Mouse (Mus musculus) hindbrain, postnatal 0 days (tissue): ENCODE results near the gene Adap1. TPM values are rescaled to one million over a fixed set of nuclear protein-coding genes. Genes with fewer than 3 reads are reported as not detected.

Experiments used
- ATAC-seq: fragments of 200-750 bp; cut with Nextera tagmentation; 2 replicates; pipeline ENCODE4 v1.8.0; 2017; ENCODE audit warnings: mild to moderate bottlenecking, moderate TSS enrichment, moderate library complexity
- DNase-seq: peaks from one replicate; pipeline ENCODE4 v3.0.0-alpha.2; 2015; ENCODE audit warnings: low spot score
- H3K27ac ChIP-seq: fragments of 300-500 bp; sonication (generic); 2 replicates; pipeline ENCODE4 v1.5.1; 2014; ENCODE audit warnings: mild to moderate bottlenecking
- H3K27me3 ChIP-seq: fragments of 300-500 bp; sonication (generic); 2 replicates; pipeline ENCODE4 v1.6.1; 2014; ENCODE audit warnings: low read length, mixed read lengths; ENCODE audit not compliant: insufficient read depth
- H3K36me3 ChIP-seq: fragments of 300-500 bp; sonication (generic); 2 replicates; pipeline ENCODE4 v1.6.1; 2014; ENCODE audit warnings: low read length, mixed read lengths; ENCODE audit not compliant: insufficient read depth
- H3K4me1 ChIP-seq: fragments of 300-500 bp; sonication (generic); 2 replicates; pipeline ENCODE4 v1.6.1; 2014; ENCODE audit warnings: antibody characterized with exemption, low read length, mixed read lengths; ENCODE audit not compliant: insufficient read depth
- H3K4me2 ChIP-seq: fragments of 300-500 bp; sonication (generic); 2 replicates; pipeline ENCODE4 v1.6.1; 2014; ENCODE audit warnings: low read depth, mild to moderate bottlenecking, low read length, moderate library complexity, mixed read lengths
- H3K4me3 ChIP-seq: fragments of 300-500 bp; sonication (generic); 2 replicates; pipeline ENCODE4 v1.5.1; 2014; ENCODE audit warnings: low read length
- H3K9ac ChIP-seq: fragments of 300-500 bp; sonication (generic); replicated peaks from 2 replicates; pipeline ENCODE4 v1.6.1; 2014; ENCODE audit warnings: mild to moderate bottlenecking, low read length, moderate library complexity, mixed read lengths
- H3K9me3 ChIP-seq: fragments of 300-500 bp; sonication (generic); 2 replicates; pipeline ENCODE4 v1.6.1; 2016; ENCODE audit warnings: low read length, mixed read lengths
- CTCF ChIP-seq: IDR thresholded peaks from 2 replicates; pipeline ENCODE4 v1.5.1; 2016; ENCODE audit warnings: antibody characterized with exemption, control low read depth, low read depth
- WGBS: fragments of 180-500 bp; shearing (Covaris S2); extraction: QIAGEN DNeasy Blood & Tissue Kit; methylation state at CpG from one replicate; pipeline ENCODE4 v1.1.7; 2014; 5-methylcytosine and 5-hydroxymethylcytosine counted together
- polyA plus RNA-seq: library from polyadenylated mRNA; unstranded; fragments of >200 nt; fragmentation: Nextera tagmentation; extraction: Ambion mirVana; gene quantifications from 2 replicates; pipeline ENCODE4 v1.2.1, GENCODE M21; 2015
- total RNA-seq: library from RNA; depleted of rRNA; stranded (reverse); fragments of >200 nt; gene quantifications from 2 replicates; pipeline ENCODE4 v1.2.3, GENCODE M21; 2014

Adap1 gene
- total and polyA plus RNA-seq, 2 experiments from 2014 or later, result 128 to 242 TPM

DNA sequence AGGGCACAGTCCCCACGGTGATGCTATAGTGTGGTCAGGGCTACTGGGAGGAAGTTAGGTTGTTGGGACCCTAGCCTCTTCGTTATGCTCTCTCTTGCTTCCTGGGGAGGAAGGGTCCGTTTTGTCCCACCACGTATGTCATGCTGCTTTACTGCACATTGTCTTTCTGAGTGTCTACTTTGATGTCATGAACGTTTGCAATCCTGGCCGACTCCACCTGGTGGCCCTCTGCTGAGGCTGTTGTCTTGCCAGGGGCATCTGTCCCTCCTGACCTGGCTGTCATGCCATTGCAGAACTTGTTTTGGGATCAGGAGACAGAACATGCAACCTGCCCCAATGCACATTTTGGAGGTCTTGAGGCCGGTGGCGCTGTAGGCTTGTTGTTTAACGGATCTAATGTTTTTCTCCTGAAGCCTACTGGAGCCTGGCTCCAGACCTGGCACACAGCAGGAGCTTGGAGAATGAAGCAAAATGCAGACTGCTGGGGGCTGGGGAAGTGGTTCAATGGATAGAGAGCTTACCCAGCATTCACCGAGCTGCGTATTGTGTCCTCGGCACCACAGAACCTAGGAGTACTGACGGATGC lies 782 bp upstream of the Adap1 start:
- Histone ChIP-seq H3K4me2 (peak overlapping the region; percentile 67; the same call in 1 of the 2 replicates), H3K9ac (no peak overlapping the region; the same call in 1 of the 2 replicates), H3K27me3 (no peaks in the 10 kb centered on the region), H3K9me3 (no peaks in the 10 kb centered on the region), H3K36me3 (no peaks in the 10 kb centered on the region), H3K27ac (0 out of 2 replicates have a peak overlapping the region, but pooled peaks have one; percentile 90), H3K4me1 (peaks cover 10% of the 10 kb centered on the region), H3K4me3 (peak overlapping the region; percentile 77; the same call in 1 of the 2 replicates)
- DNase-seq (no peak), ATAC-seq (no peak)
- 59% methylated on average over 13 of the region's 13 CpGs for WGBS
- peak; percentile 36 for TF ChIP-seq CTCF

DNA sequence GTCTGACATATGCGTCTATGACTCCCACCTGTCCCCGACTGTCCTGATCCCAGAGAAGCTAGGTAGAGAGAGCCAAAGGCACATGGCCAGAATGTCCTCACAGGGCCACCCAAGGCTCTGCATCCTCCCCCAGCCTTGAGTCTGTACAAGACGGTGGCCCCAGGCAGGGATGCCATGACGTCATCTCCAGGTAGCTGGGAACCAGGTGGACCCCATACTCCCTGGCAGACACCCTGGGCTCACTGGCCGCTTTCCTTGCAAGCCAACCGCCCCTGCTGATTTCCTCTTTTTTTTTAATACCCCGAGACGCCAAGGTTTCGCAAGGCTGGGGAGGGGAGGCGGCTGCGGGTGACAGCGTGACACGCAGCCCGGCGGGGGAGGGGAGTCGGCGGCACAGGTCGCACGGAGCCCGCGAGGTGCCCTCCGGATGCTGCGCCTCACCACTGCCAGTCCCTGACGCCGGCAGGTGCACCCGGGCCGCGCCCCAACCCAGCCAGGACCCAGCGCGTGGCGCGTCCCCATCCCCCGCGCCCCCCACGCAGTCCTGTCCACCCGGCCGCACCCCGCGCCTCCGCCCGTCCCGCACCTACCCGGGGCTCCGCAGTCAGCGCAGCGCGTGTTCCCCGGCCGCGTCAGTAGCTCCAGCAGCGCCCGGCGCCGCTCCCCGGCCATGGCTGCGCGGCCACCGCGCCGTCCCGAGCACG lies 579 bp downstream of the Adap1 start:
- peak overlapping the region; percentile 90 for H3K27ac ChIP-seq
- peak overlapping the region; percentile 81 for H3K9ac ChIP-seq
- 4% methylated on average over 44 of the region's 62 CpGs for WGBS
- H3K4me1 ChIP-seq, result peaks cover 10% of the 10 kb centered on the region
- peak; percentile 58 for DNase-seq
- H3K4me3 ChIP-seq, result peak overlapping the region; percentile 77
- H3K4me2 ChIP-seq, result peak overlapping the region; percentile 67
- H3K27me3 ChIP-seq, result no peaks in the 10 kb centered on the region
- no peaks in the 10 kb centered on the region for H3K36me3 ChIP-seq
- H3K9me3 ChIP-seq, result no peaks in the 10 kb centered on the region
- TF ChIP-seq CTCF, result no peak
- ATAC-seq, result peak; percentile 33; the same call in 1 of the 2 replicates

DNA sequence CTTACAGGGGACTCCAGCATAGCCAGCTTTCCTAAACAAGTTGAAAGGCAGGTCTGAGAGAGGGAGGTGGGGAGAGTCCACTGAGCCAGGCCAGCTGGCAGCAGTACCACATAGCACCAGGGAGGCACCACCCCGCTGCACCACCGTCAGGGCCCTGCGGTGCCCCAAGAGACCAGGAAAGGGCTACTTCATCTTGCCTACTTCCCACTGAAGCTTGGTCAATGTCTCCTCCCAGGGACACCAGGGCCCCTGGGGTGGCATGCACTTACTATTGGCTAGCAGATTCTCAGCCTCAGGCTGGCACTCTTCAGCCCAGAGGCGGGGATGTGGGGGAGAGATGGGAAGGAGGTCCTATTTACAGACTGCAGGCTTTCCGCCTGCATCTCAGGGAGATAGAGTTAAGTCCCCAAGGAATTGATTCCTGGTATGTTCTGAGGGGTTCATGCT lies 1.4 kb downstream of the Adap1 start:
- peak; percentile 43; the same call in 1 of the 2 replicates for ATAC-seq
- Histone ChIP-seq H3K4me1 (peaks cover 10% of the 10 kb centered on the region), H3K9me3 (no peaks in the 10 kb centered on the region), H3K36me3 (no peaks in the 10 kb centered on the region), H3K4me2 (peak overlapping the region; percentile 67), H3K4me3 (peak overlapping the region; percentile 77), H3K9ac (peak overlapping the region; percentile 81), H3K27me3 (no peaks in the 10 kb centered on the region), H3K27ac (peak overlapping the region; percentile 90; the same call in 1 of the 2 replicates)
- peak; percentile 53 for DNase-seq
- WGBS, result 22% methylated on average over 5 of the region's 5 CpGs
- TF ChIP-seq CTCF, result peak; percentile 45

DNA sequence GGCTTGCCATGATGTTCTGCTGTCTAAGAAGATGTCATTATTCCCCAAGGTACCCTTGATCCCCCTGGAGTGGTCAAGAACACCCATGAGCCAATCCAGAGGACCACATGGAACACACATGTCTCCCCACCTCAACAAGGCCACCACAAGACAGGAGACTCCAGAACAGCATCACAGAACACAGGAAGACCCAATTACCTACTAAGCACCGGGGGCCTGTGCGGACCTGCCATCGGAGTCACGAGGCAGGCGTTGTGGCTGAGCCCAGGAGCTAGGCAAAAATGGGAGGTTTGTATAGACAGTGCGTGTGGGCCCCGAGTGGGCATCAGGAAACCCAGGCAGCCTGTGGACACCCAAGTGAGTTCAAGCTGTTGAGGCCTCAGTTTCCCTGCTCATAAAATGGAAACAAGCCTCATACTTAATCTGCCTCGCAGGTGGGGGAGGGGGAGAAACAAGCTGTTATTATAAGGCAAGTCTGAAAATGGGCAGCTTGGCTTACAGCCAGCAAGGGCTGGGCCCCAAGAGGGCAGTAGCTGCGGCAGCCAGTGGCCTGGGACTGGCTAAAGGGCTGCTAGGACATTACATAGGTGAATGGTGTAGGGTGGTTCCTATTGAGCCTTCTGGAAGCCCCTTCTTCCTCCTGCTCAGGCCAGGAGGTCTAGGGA lies 2.0 kb downstream of the Adap1 start:
- H3K27ac ChIP-seq, result no peak overlapping the region
- H3K4me3 ChIP-seq, result peak overlapping the region; percentile 77
- H3K36me3 ChIP-seq, result no peaks in the 10 kb centered on the region
- TF ChIP-seq CTCF, result no peak
- ATAC-seq (no peak), DNase-seq (peak; percentile 21)
- peak overlapping the region; percentile 81; the same call in 1 of the 2 replicates for H3K9ac ChIP-seq
- peak overlapping the region; percentile 67 for H3K4me2 ChIP-seq
- WGBS, result 79% methylated on average over 9 of the region's 9 CpGs
- no peaks in the 10 kb centered on the region for H3K9me3 ChIP-seq
- H3K27me3 ChIP-seq, result no peaks in the 10 kb centered on the region
- H3K4me1 ChIP-seq, result peaks cover 10% of the 10 kb centered on the region

DNA sequence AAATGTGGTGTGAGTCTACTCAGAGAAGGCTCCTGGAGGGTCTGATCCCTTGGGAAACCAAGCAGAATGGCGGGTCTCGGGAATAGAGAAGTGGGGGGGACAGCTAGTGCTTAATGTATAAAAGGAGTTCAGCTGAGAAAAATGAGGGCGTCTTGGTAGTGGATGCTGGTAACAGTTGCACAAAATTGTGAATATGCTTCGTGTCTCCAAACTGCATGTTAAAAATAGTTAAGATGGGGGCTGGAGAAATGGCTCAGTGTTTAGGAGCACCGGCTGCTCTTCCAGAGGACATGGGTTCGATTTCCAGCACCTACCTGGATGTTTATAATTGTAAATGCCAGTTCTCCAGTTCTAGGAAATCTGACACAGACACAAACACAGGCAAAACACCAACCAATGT lies 4.1 kb downstream of the Adap1 start:
- no peak overlapping the region for H3K27ac ChIP-seq
- ATAC-seq (no peak), DNase-seq (no peak)
- no peak overlapping the region for H3K4me2 ChIP-seq
- no peak for TF ChIP-seq CTCF
- H3K4me1 ChIP-seq, result peaks cover 10% of the 10 kb centered on the region
- H3K9me3 ChIP-seq, result no peaks in the 10 kb centered on the region
- no peak overlapping the region for H3K4me3 ChIP-seq
- H3K27me3 ChIP-seq, result no peaks in the 10 kb centered on the region
- H3K36me3 ChIP-seq, result no peaks in the 10 kb centered on the region
- no peak overlapping the region for H3K9ac ChIP-seq
- 80% methylated on average over 6 of the region's 6 CpGs for WGBS

DNA sequence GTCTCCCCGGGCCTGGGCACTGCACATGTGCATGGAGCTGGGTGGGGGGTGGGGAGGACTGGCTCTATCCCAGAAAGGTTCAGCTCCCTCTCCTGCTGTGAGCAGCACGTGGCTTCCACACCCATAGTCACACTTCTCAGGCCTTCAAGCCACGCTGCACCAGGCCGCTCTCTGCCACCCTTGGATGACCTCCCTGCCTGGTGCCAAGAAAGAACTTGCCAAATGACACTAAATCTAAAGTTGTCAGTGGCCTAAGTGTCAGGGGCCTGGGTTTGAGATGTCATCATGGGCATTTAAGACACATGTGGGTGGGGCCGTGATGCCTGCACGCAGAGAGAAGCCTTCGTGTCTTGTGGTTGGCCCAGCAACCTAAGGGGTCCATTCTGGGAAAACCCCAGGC lies 5.0 kb downstream of the Adap1 start:
- DNase-seq, result no peak
- Histone ChIP-seq H3K9ac (no peak overlapping the region), H3K4me2 (no peak overlapping the region), H3K9me3 (no peaks in the 10 kb centered on the region), H3K36me3 (no peaks in the 10 kb centered on the region), H3K4me3 (no peak overlapping the region), H3K27me3 (no peaks in the 10 kb centered on the region), H3K4me1 (peaks cover 10% of the 10 kb centered on the region), H3K27ac (no peak overlapping the region)
- no peak for ATAC-seq
- no peak for TF ChIP-seq CTCF
- 74% methylated on average over 7 of the region's 7 CpGs for WGBS
